Comparison of ENCODE assay signal across 44 mouse cellular contexts in genomic region chr7:102422036-102422435, GRCm38 (mm10). TPM values are rescaled to one million over a fixed set of nuclear protein-coding genes. Genes with fewer than 3 reads are reported as not detected.
"Had no signal": no experiment of that assay in that cellular context is flagged by ENCODE, and none has a peak within 500 bp of the region (broad histone marks: within the 10 kb centered on the region; RNA-seq: fewer than 3 reads in every experiment).

No protein-coding gene starts in this region.

- H3K36me3 ChIP-seq: heart, embryonic 13.5 days; heart, embryonic 15.5 days; hindbrain, embryonic 10.5 days; hindbrain, embryonic 12.5 days; hindbrain, embryonic 15.5 days; intestine, embryonic 15.5 days; kidney, embryonic 15.5 days had no signal

- H3K9me3 ChIP-seq: heart, embryonic 13.5 days; heart, embryonic 15.5 days; hindbrain, embryonic 10.5 days; hindbrain, embryonic 12.5 days; hindbrain, embryonic 13.5 days; hindbrain, embryonic 15.5 days; intestine, embryonic 15.5 days; kidney, embryonic 15.5 days had no signal

- H3K4me1 ChIP-seq: heart, embryonic 13.5 days; heart, embryonic 15.5 days; hindbrain, embryonic 13.5 days; hindbrain, embryonic 15.5 days; intestine, embryonic 15.5 days; kidney, embryonic 15.5 days had no signal

- H3K27ac ChIP-seq: heart, embryonic 13.5 days; heart, embryonic 15.5 days; hindbrain, embryonic 10.5 days; hindbrain, embryonic 12.5 days; hindbrain, embryonic 13.5 days; hindbrain, embryonic 14.5 days; hindbrain, embryonic 15.5 days; hindbrain, postnatal 0 days; intestine, embryonic 15.5 days; kidney, embryonic 15.5 days; kidney, postnatal 0 days; layer of hippocampus, adult 2 months; left cerebral cortex, adult 2 months had no signal

- H3K27me3 ChIP-seq: heart, embryonic 13.5 days; heart, embryonic 15.5 days; hindbrain, embryonic 12.5 days; hindbrain, embryonic 13.5 days; hindbrain, embryonic 15.5 days; intestine, embryonic 15.5 days; kidney, embryonic 15.5 days had no signal

- H3K9ac ChIP-seq: heart, embryonic 13.5 days; heart, embryonic 15.5 days; hindbrain, embryonic 12.5 days; hindbrain, embryonic 13.5 days; hindbrain, embryonic 14.5 days; hindbrain, embryonic 15.5 days; intestine, embryonic 15.5 days; kidney, embryonic 15.5 days had no signal

- H3K4me2 ChIP-seq: heart, embryonic 13.5 days; heart, embryonic 15.5 days; hindbrain, embryonic 12.5 days; hindbrain, embryonic 13.5 days; hindbrain, embryonic 14.5 days; hindbrain, embryonic 15.5 days; intestine, embryonic 15.5 days; kidney, embryonic 15.5 days had no signal

- ATAC-seq: hindbrain, embryonic 16.5 days; hindbrain, postnatal 0 days; inflammation-experienced regulatory T-cells, adult 6 months; intestine, embryonic 15.5 days; intestine, embryonic 16.5 days; intestine, postnatal 0 days had no signal

- DNase-seq: heart, postnatal 10 days; heart, postnatal 14 days; heart, postnatal 36 days; heart, postnatal 4 days; kidney, adult 11 months; kidney, adult 18-20 months; kidney, adult 2 months; kidney, adult 8-10 months; kidney, adult 9 months; kidney, postnatal 10 days; kidney, postnatal 14 days; kidney, postnatal 25 days; kidney, postnatal 36 days; kidney, postnatal 4 days; layer of hippocampus, adult 9-11 months; layer of hippocampus, postnatal 36 days had no signal

- H3K4me3 ChIP-seq: heart, embryonic 13.5 days; heart, embryonic 15.5 days; hindbrain, embryonic 10.5 days; hindbrain, embryonic 12.5 days; hindbrain, embryonic 13.5 days; hindbrain, embryonic 15.5 days; intestine, embryonic 15.5 days; kidney, embryonic 15.5 days; layer of hippocampus, adult 2 months; left cerebral cortex, adult 2 months had no signal

RNA-seq across cellular contexts. Expression of gene Olfr543, which starts 59.4 kb away (rescaled TPM):
- total RNA-seq: heart, postnatal 10 days; heart, postnatal 14 days; heart, postnatal 25 days; heart, postnatal 36 days; heart, postnatal 4 days; hematopoietic stem cell, adult 5-6 weeks; hindbrain, postnatal 0 days; layer of hippocampus, adult 18-20 months; layer of hippocampus, adult 2 months; layer of hippocampus, adult 8-10 months; layer of hippocampus, postnatal 10 days; layer of hippocampus, postnatal 14 days; layer of hippocampus, postnatal 25 days; layer of hippocampus, postnatal 36 days; left cerebral cortex, adult 18-20 months; left cerebral cortex, adult 2 months; left cerebral cortex, adult 8-10 months had no signal
- polyA plus RNA-seq: heart, embryonic 13.5 days; heart, postnatal 0 days; intestine, postnatal 0 days; kidney, adult 2 months; kidney, postnatal 0 days; large intestine, adult 2 months had no signal
